Mouse (Mus musculus) lung, postnatal 0 days (tissue): ENCODE data around the gene Cdc42bpg. TPM values are rescaled to one million over a fixed set of nuclear protein-coding genes. Genes with fewer than 3 reads are reported as not detected.

ENCODE experiments used
- ATAC-seq: fragments of 200-750 bp; cut with Nextera tagmentation; 2 replicates; pipeline ENCODE4 v1.8.0; 2017; ENCODE audit warnings: moderate library complexity
- DNase-seq: peaks from one replicate; pipeline ENCODE4 v3.0.0-alpha.2; 2016; ENCODE audit warnings: low spot score
- H3K27ac ChIP-seq: fragments of 300-500 bp; sonication (generic); 2 replicates; pipeline ENCODE4 v1.5.1; 2014; ENCODE audit warnings: antibody characterized with exemption, mild to moderate bottlenecking, low read length, mixed read lengths
- H3K27me3 ChIP-seq: fragments of 300-500 bp; sonication (generic); replicated peaks from 2 replicates; pipeline ENCODE4 v1.6.1; 2014; ENCODE audit warnings: low read length, mixed read lengths; ENCODE audit not compliant: insufficient read depth
- H3K36me3 ChIP-seq: fragments of 300-500 bp; sonication (generic); 2 replicates; pipeline ENCODE4 v1.6.1; 2014; ENCODE audit warnings: low read length, mixed read lengths; ENCODE audit not compliant: insufficient read depth
- H3K4me1 ChIP-seq: fragments of 300-500 bp; sonication (generic); 2 replicates; pipeline ENCODE4 v1.6.1; 2014; ENCODE audit warnings: antibody characterized with exemption, low read depth, low read length, mixed read lengths; ENCODE audit not compliant: insufficient read depth
- H3K4me2 ChIP-seq: fragments of 300-500 bp; sonication (generic); replicated peaks from 2 replicates; pipeline ENCODE4 v1.6.1; 2014; ENCODE audit warnings: low read depth, mild to moderate bottlenecking, low read length, moderate library complexity, mixed read lengths
- H3K4me3 ChIP-seq: fragments of 300-500 bp; sonication (generic); 2 replicates; pipeline ENCODE4 v1.5.1; 2014; ENCODE audit warnings: low read depth, low read length
- H3K9ac ChIP-seq: fragments of 300-500 bp; sonication (generic); replicated peaks from 2 replicates; pipeline ENCODE4 v1.6.1; 2014; ENCODE audit warnings: low read depth, mild to moderate bottlenecking
- H3K9me3 ChIP-seq: fragments of 300-500 bp; sonication (generic); 2 replicates; pipeline ENCODE4 v1.6.1; 2016; ENCODE audit warnings: low read length, mixed read lengths
- CTCF ChIP-seq: IDR thresholded peaks from 2 replicates; pipeline ENCODE4 v1.5.1; 2016; ENCODE audit warnings: antibody characterized with exemption, mild to moderate bottlenecking
- EP300 ChIP-seq: IDR thresholded peaks from 2 replicates; pipeline ENCODE4 v1.6.1; 2016; ENCODE audit warnings: antibody characterized with exemption, mild to moderate bottlenecking, control low read depth
- WGBS: fragments of 180-500 bp; shearing (Covaris S2); extraction: QIAGEN DNeasy Blood & Tissue Kit; methylation state at CpG from one replicate; pipeline ENCODE4 v1.1.7; 2014; 5-methylcytosine and 5-hydroxymethylcytosine counted together
- polyA plus RNA-seq: library from polyadenylated mRNA; unstranded; fragments of >200 nt; fragmentation: Nextera tagmentation; extraction: Ambion mirVana; gene quantifications from 2 replicates; pipeline ENCODE4 v1.2.1, GENCODE M21; 2015

Gene Cdc42bpg
- 2.8 and 3.2 TPM in 2 replicates for polyA plus RNA-seq

DNA sequence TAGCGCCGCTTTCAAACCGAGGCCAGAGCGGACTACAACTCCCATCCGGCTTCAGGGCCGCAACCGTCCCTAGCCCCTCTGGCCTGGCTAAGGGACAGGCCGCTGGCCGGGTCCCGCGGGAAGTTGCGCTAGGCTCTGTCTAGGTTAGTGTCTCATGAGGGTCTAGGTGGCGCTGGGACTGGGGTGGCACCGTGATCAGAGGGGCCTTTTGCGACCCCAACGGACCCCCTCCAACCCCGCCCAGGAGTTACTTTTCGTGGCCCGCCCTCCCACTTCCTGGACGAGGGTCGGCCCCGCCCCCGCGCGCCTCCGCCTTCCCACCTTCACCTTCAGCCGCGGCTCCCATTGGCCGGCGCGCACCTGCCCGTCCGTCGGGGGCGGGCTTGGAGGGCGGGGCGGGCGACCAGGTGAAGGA, at the start of gene Cdc42bpg:
Gene Cdc42bpg, plus strand, starts transcription at position 320 of the 415 bp plus-strand sequence.
- no peaks in the 10 kb centered on the region for H3K9me3 ChIP-seq
- DNase-seq: peak; percentile 95
- peak; percentile 80 for ATAC-seq
- no peaks in the 10 kb centered on the region for H3K27me3 ChIP-seq
- 2% methylated on average over 25 of the region's 38 CpGs for WGBS
- TF ChIP-seq EP300 (no peak), CTCF (no peak)
- H3K4me1 ChIP-seq: peaks cover 13% of the 10 kb centered on the region
- peak within 1 kb of the TSS; percentile 80 for H3K4me2 ChIP-seq
- H3K27ac ChIP-seq: peak within 1 kb of the TSS; percentile 90
- peak within 1 kb of the TSS; percentile 62 for H3K4me3 ChIP-seq
- H3K9ac ChIP-seq: peak within 1 kb of the TSS; percentile 60
- H3K36me3 ChIP-seq: 0 out of 2 replicates have a peak, but pooled peaks cover 1% of the 10 kb centered on the region

DNA sequence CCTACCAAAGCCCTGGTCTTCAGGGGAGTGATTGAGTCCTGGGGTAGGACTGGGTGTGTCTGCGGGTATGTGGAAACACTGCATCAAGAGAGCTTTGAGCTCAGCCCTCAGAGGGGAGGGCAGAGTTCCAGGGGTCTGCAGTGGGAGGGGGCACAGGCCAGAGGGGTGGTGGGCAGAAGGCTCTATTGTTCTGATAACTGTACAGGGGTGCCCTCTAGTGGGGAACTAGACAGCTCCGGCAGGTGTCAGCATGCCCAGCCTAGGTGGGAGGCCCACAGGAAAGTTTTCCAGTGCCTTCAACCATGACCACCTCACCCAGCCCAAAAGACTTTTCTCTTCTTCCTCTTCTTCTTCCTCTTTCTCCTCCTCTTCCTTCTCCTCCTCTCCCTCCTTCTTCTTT, 45.8 kb upstream of the Cdc42bpg start:
- no peak overlapping the region for H3K4me3 ChIP-seq
- no peak overlapping the region for H3K27ac ChIP-seq
- H3K36me3 ChIP-seq: peaks cover 39% of the 10 kb centered on the region
- ATAC-seq (no peak), DNase-seq (no peak)
- TF ChIP-seq CTCF (peak; percentile 55), EP300 (no peak)
- no peaks in the 10 kb centered on the region for H3K27me3 ChIP-seq
- no peaks in the 10 kb centered on the region for H3K4me1 ChIP-seq
- WGBS: 60% methylated on average over 2 of the region's 2 CpGs
- no peak overlapping the region for H3K4me2 ChIP-seq
- H3K9me3 ChIP-seq: no peaks in the 10 kb centered on the region
- H3K9ac ChIP-seq: no peak overlapping the region

DNA sequence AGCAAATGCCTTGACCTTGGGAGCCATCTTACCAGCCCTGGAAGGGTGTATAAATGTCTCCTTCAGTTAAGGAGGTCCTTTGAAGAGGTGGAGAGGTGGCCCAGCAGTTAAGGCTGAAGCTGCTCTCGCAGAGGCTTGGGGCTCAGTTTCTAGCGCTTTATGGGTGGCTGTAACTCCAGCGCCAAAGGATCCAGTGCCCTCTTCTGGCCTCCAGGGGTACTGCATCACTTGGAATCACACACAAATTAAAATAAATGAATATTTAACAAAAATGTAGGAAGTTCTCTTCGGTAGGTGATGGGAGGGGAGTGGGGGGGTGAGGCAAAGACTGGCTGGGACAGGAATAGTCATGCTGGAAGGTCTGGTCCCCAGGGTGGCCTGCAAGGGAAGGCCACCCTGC, 45.3 kb upstream of the Cdc42bpg start:
- DNase-seq (no peak), ATAC-seq (no peak)
- Histone ChIP-seq H3K27ac (no peak overlapping the region), H3K4me1 (no peaks in the 10 kb centered on the region), H3K4me3 (no peak overlapping the region), H3K4me2 (no peak overlapping the region), H3K9me3 (no peaks in the 10 kb centered on the region), H3K9ac (no peak overlapping the region), H3K36me3 (peaks cover 36% of the 10 kb centered on the region), H3K27me3 (no peaks in the 10 kb centered on the region)
- WGBS: 82% methylated on average over 4 of the region's 4 CpGs
- TF ChIP-seq CTCF (peak; percentile 49), EP300 (no peak)

DNA sequence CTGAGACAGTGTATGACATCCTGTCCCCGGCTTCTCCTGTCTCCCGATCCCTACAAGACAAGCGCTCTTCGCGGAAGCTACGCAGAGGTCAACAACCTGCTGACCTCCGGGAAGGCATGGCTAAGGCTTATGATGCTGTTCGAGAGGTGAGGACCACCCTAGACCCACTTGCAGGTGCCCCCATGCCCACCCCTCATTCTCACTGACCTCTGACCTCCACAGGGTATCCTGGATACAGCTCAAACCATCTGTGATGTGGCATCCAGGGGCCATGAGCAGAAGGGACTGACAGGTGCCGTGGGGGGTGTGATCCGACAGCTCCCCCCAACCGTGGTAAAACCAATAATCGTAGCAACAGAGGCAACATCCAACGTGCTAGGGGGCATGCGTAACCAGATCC, 44.9 kb upstream of the Cdc42bpg start:
- H3K27me3 ChIP-seq: no peaks in the 10 kb centered on the region
- no peaks in the 10 kb centered on the region for H3K4me1 ChIP-seq
- no peaks in the 10 kb centered on the region for H3K9me3 ChIP-seq
- DNase-seq (no peak), ATAC-seq (no peak)
- peaks cover 32% of the 10 kb centered on the region for H3K36me3 ChIP-seq
- no peak overlapping the region for H3K4me3 ChIP-seq
- no peak overlapping the region for H3K27ac ChIP-seq
- TF ChIP-seq CTCF (no peak), EP300 (no peak)
- H3K9ac ChIP-seq: no peak overlapping the region
- no peak overlapping the region for H3K4me2 ChIP-seq
- 93% methylated on average over 14 of the region's 14 CpGs for WGBS

DNA sequence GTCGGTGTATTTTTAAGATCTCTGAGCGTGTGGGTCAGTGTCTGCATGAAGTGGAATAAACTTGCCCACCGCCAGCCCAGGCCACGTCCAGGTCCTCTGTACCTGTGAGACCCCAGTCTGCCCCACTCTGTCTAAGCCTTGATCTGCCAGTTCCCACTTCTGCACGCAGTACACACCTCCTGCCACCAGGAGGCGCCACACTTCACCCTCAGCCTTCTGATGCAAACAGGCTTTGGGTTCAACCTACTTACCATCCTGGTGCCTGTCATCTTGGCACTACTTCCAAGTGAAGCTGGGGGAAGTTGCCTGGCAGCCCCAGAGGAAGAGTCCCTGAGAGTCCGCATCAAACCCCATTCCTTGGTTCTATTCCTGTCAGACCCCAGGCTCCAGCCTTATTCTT, 44.0 kb upstream of the Cdc42bpg start:
- peak; percentile 99 for TF ChIP-seq CTCF
- no peak for TF ChIP-seq EP300
- peaks cover 25% of the 10 kb centered on the region for H3K36me3 ChIP-seq
- H3K4me3 ChIP-seq: no peak overlapping the region
- no peak overlapping the region for H3K27ac ChIP-seq
- H3K27me3 ChIP-seq: no peaks in the 10 kb centered on the region
- H3K9me3 ChIP-seq: no peaks in the 10 kb centered on the region
- no peaks in the 10 kb centered on the region; the same call in 1 of the 2 replicates for H3K4me1 ChIP-seq
- H3K4me2 ChIP-seq: no peak overlapping the region
- ATAC-seq: 0 out of 2 replicates have a peak, but pooled peaks have one; percentile 14
- no peak overlapping the region for H3K9ac ChIP-seq
- 55% methylated on average over 7 of the region's 7 CpGs for WGBS
- DNase-seq: peak; percentile 81

DNA sequence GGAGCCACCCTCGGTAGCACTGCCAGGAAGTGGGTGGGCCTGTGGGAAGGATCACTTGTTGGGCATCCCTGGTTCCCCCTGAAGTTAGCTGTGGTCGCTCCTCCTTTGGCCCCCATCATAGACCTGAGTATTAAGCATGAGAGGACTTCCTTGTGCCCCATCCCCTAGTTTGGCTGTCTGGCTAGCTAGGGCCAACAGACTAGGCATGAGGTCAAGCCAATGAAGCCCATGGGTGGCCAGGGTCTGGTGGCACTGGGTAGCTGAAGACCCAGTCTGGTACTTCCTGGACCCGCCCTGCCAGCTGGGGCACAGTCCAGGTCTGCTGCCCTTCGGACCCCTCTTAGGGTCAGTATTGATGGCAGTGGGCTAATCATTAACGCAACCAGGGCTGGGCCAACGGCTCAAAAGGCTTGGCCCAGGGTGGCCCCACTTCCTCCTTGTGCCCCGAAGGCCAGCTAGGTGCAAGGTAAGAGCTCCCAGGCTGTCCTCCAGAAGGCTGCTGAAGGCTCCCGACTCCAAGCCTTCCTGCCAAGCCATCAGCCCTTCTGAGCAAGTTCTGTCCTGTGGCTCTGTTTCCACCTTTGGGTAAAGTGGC, 43.3 kb upstream of the Cdc42bpg start:
- no peak overlapping the region for H3K4me2 ChIP-seq

More for the DNA sequence above, 43.3 kb upstream of the Cdc42bpg start:
- H3K9me3 ChIP-seq: no peaks in the 10 kb centered on the region
- H3K4me3 ChIP-seq: no peak overlapping the region
- WGBS: 69% methylated on average over 8 of the region's 8 CpGs
- no peak overlapping the region for H3K9ac ChIP-seq
- ATAC-seq: no peak
- no peak for TF ChIP-seq CTCF
- TF ChIP-seq EP300: no peak
- no peaks in the 10 kb centered on the region; the same call in 1 of the 2 replicates for H3K4me1 ChIP-seq
- H3K27ac ChIP-seq: no peak overlapping the region
- H3K36me3 ChIP-seq: peaks cover 18% of the 10 kb centered on the region
- no peak for DNase-seq
- no peaks in the 10 kb centered on the region for H3K27me3 ChIP-seq
